Mouse (Mus musculus) testis, adult 2 months (tissue): ENCODE results near the gene Vasp. TPM values are rescaled to one million over a fixed set of nuclear protein-coding genes. Genes with fewer than 3 reads are reported as not detected.

Experiments used
- H3K27ac ChIP-seq: fragments of 200-500 bp; 2 replicates; pipeline ENCODE4 v1.5.1; 2012; ENCODE audit warnings: low read depth, low read length; ENCODE audit not compliant: control insufficient read depth, insufficient read depth
- H3K27me3 ChIP-seq: fragments of 200-500 bp; 2 replicates; pipeline ENCODE4 v1.6.1; 2012; ENCODE audit warnings: mild to moderate bottlenecking, low read length, moderate library complexity; ENCODE audit not compliant: control insufficient read depth, insufficient read depth
- H3K36me3 ChIP-seq: fragments of 200-500 bp; 2 replicates; pipeline ENCODE4 v1.6.1; 2012; ENCODE audit warnings: mild to moderate bottlenecking, low read length; ENCODE audit not compliant: control insufficient read depth, insufficient read depth
- H3K4me1 ChIP-seq: fragments of 200-500 bp; 2 replicates; pipeline ENCODE4 v1.6.1; 2012; ENCODE audit warnings: low read length; ENCODE audit not compliant: control insufficient read depth, insufficient read depth
- H3K4me3 ChIP-seq: fragments of 200-500 bp; 2 replicates; pipeline ENCODE4 v1.5.1; 2012; ENCODE audit warnings: low read depth, mild to moderate bottlenecking, low read length, moderate library complexity, mixed read lengths; ENCODE audit not compliant: control insufficient read depth
- CTCF ChIP-seq: fragments of 200-500 bp; IDR thresholded peaks from 2 replicates; pipeline ENCODE4 v1.5.1; 2012; ENCODE audit warnings: low read depth, mild to moderate bottlenecking, inconsistent platforms, low read length, moderate library complexity; ENCODE audit not compliant: control insufficient read depth, insufficient read depth, insufficient replicate concordance
- POLR2A ChIP-seq: fragments of 200-500 bp; IDR thresholded peaks from 2 replicates; pipeline ENCODE4 v1.6.1; 2012; ENCODE audit warnings: low read depth, mild to moderate bottlenecking, inconsistent platforms, low read length, moderate library complexity; ENCODE audit not compliant: control insufficient read depth
- polyA plus RNA-seq: library from polyadenylated mRNA; depleted of rRNA; stranded (reverse); fragments of >200 nt; gene quantifications from 2 replicates; pipeline ENCODE4 v1.2.3, GENCODE M21; 2012

Vasp gene
- polyA plus RNA-seq, 1 experiment = 42.4 TPM

DNA sequence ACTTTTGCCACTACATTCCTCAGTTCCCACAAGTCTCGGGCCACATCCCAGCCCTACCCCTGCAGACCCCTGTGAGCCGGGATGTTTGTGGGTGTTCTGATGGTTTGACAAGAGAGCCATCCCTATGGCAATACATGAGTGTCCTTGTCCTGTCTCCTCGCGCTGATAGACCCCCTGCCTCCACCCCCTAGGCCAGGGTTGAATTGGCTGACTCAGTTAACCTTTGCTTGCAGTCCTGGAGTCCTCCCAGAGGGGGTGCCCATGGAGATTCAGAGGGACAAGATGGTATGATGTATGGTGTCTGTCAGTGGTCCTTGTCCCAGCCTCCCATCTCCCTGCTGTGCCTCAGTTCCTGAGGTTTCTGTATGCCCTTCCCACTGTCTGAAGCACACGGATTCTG is 42.4 kb upstream of the Vasp start:
- no peaks in the 10 kb centered on the region for H3K36me3 ChIP-seq
- H3K4me1 ChIP-seq = peaks cover 10% of the 10 kb centered on the region
- H3K27me3 ChIP-seq = no peaks in the 10 kb centered on the region
- no peak overlapping the region for H3K27ac ChIP-seq
- H3K4me3 ChIP-seq = no peak overlapping the region
- TF ChIP-seq CTCF = no peak
- TF ChIP-seq POLR2A = no peak

DNA sequence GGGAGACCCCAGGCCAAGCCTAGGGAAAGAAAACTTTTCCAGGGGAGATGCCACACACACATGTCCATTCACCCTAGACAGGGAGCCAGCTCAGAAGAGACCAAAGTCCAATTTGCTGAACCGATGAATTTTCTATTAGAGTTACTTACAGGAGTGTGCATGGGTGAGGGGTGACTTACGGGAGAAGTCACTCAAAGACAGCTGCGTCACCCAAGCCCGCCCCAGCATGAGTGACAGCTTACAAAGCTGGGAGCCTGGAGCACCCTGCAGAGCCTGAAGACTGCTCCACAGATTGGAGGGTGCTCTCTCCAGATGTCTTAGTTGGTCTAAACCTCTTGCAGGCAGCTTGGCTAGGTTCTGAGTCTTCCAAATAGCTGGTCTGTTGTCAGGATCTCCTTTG is 40.4 kb upstream of the Vasp start:
- peaks cover 27% of the 10 kb centered on the region for H3K4me1 ChIP-seq
- H3K27me3 ChIP-seq = no peaks in the 10 kb centered on the region

DNA sequence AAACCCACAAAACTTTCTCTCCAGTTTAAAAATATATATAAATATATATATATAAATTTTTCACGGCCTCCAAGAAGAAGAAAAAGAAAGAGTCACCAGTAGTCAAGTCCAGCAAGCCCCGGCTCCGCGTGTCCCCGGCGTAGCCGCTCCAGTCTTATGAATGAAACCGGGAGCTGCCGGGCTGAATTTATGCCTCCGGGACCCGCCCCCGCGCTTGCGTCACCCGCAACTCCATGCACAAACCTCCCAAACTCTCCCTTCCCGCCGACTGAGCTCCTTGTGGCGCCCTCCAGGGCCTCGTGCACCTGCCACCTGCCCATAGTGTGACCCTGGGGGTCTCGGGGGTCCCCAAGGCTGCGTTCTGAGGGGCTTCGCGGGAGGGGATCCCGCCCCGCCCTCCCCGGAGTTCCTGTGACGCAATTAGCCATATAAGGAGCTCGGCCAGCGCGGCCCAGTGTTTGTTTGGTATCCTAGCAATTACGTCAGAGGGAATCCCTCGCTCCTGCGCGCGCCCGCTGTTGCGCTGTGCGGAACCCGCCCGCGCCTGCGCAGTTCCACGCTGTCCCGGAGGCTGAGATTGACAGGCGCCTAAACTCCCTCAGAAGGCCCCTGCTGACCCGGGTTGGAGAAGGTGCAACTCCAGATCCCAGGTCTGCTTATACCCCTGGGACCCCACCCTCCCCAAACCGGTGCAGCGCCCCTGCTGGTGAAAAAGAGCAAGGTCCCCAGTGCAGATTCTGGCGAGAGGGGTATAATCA is 38.4 kb upstream of the Vasp start, which contains the start of gene Fosb:
Gene Fosb (minus strand): TSS at position 168 of the 758 bp plus-strand sequence.
- Histone ChIP-seq H3K27ac (no peak within 1 kb of the TSS), H3K27me3 (no peaks in the 10 kb centered on the region), H3K4me3 (peak within 1 kb of the TSS; percentile 87), H3K36me3 (no peaks in the 10 kb centered on the region), H3K4me1 (peaks cover 28% of the 10 kb centered on the region)
- TF ChIP-seq POLR2A = no peak
- peak; percentile 24; the same call in 1 of the 2 replicates for TF ChIP-seq CTCF

More for the DNA sequence above, 40.4 kb upstream of the Vasp start:
- TF ChIP-seq CTCF = no peak
- Histone ChIP-seq H3K36me3 (no peaks in the 10 kb centered on the region), H3K4me3 (no peak overlapping the region), H3K27ac (no peak overlapping the region)

DNA sequence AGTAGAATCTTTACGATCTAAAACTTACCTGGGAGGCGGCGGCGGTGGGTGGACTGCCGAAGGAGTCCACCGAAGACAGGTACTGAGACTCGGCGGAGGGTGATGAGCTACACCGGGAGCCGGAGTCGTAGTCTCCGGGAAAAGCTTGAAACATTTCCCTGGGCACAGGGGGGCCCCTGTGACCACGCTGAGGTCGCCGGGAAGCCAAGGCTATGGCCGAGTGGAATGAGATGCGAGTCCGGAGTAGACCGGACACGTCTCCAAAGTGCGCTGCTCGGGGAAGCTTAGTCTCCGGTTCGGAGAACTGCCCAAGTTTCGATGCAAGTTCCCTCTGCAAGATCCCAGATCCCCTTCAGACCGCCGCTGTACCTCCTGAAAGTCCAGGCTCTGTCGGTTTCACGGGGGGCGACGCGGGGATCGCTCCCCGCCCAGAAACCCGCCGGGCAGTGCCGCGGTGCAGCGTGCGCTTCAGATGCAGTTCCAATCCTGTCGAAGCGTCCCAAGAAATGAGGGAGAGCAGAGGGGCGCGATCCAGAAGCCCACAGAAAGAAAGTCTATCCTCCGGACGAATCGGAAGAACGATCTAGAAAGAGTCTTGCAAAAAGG is 37.8 kb upstream of the Vasp start:
- no peak for TF ChIP-seq CTCF
- no peak for TF ChIP-seq POLR2A
- peak overlapping the region; percentile 82 for H3K4me3 ChIP-seq
- no peaks in the 10 kb centered on the region; the same call in 1 of the 2 replicates for H3K27me3 ChIP-seq
- H3K4me1 ChIP-seq = peaks cover 31% of the 10 kb centered on the region
- no peaks in the 10 kb centered on the region for H3K36me3 ChIP-seq
- no peak overlapping the region for H3K27ac ChIP-seq

DNA sequence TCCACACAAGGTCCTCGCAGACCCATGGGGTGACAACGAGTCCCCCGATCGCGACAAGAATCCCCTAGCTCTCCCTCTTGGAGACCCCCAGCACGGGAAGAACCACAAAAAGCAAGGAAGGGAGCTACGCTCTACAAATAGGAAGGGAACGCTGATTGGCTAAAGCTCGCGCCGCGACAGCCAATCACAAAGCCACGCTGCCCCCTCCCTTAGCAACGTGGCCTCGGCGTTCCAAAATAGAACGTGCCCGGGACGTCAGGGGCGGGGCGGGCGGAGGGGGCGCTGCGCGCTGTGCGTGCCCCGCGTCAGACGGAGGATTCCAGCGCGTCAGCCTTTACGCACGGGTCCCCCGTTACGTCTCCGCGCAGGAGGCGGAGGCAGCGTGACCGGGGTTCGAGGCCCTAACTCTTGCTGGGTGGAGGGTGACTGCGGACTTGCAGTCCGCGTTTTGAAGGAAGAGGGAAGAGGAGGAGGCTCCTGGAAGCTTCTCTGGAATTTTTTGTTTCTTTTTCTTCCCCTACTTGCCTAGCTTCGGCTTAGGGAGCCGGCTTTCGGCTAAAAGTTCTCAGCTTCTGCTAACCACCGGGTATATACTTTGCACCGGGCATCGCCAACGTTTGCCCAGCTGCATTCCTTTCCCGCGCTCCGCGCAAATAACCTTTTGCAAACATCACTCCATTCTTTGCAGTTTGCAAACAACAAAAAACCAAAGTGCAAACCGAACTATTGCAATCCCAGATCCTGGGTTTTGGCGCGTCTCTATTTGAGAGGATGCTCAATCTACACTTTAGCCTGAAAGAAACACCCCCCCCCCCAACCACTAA is 37.0 kb upstream of the Vasp start:
- peaks cover 34% of the 10 kb centered on the region for H3K4me1 ChIP-seq
- H3K27me3 ChIP-seq = no peaks in the 10 kb centered on the region; the same call in 1 of the 2 replicates
- TF ChIP-seq POLR2A = no peak
- TF ChIP-seq CTCF = no peak
- H3K4me3 ChIP-seq = peak overlapping the region; percentile 86
- no peaks in the 10 kb centered on the region for H3K36me3 ChIP-seq
- H3K27ac ChIP-seq = peak overlapping the region; percentile 72; the same call in 1 of the 2 replicates

DNA sequence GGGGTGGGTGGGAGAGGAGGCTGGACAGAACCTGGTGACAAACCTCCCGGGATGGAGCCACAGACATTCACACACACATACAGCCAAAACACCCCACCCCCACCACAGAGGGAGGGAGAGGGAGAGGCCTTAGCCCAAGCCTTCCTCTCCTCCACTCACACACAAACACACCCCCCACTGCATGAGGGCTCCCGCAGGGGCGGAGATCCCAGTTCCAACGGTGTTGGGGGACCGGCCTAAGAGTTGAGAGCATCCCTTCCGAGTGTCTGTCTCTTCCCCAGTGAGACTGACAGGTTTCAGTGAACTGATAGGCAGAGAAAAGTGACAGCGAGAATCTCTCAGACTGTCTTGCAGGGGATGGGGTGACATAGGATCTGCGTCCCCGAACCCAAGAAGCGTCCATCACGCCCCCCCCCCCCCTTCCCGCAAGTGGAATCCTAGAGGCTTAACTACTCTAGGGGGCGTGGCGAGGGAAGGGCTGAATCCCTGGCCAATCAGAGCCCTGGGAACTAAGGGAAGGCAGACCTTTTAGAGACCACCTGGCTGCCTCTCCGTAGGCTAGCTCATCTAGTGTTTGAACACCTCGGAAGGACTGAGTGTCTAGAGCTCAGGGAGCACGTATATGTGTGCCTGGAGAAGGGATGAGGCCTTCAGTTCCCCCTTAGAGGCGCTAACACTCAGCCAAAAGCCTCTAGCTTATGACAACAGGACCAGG is 36.3 kb upstream of the Vasp start:
- Histone ChIP-seq H3K27me3 (no peaks in the 10 kb centered on the region; the same call in 1 of the 2 replicates), H3K36me3 (no peaks in the 10 kb centered on the region), H3K4me3 (peak overlapping the region; percentile 86), H3K4me1 (peaks cover 39% of the 10 kb centered on the region), H3K27ac (peak overlapping the region; percentile 72; the same call in 1 of the 2 replicates)
- TF ChIP-seq POLR2A = no peak
- TF ChIP-seq CTCF = no peak

DNA sequence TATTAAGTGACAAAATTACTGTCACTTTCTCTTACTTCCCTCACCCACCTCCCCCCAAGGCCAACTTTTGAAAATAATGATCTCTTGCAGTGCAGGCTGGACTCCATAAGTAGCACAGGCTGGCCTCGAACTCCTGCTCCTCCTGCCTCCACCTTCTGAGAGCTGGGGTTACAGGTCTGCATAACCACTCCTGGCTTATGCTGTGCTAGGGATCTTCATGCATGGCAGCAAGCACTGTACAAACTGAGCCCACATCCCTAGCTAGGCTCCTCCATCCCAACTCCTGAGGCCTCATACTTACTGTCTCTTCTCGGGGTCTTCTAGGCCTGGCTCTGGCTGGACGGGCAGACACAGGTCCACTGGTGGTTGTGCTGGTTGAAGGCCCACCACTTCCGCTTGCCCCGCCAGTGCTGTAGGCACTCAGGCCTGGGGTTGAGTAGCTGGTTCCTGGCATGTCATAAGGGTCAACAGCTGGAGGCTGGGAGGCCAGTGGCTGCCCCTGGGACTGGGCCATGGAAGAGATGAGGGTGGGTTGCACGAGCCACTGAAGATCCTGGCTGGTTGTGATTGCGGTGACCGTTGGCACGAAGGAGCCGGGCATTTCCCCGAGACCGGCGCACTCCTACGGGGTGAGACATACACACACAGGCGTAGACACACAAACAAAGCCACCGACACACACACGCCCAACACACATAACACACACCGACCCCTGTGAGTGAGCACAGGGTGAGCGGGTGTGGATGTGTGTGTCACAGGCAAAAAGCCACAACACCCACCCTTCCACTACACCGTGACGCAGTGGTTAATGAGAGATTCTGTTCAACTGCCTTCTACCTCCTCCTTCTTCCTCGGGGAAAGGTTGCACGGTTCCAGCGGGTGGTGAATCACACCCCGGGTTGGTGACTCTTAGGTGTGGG is 35.5 kb upstream of the Vasp start:
- H3K27me3 ChIP-seq = no peaks in the 10 kb centered on the region; the same call in 1 of the 2 replicates

More for the DNA sequence above, 35.5 kb upstream of the Vasp start:
- no peak for TF ChIP-seq POLR2A
- TF ChIP-seq CTCF = no peak
- Histone ChIP-seq H3K4me1 (peaks cover 39% of the 10 kb centered on the region), H3K36me3 (no peaks in the 10 kb centered on the region), H3K4me3 (no peak overlapping the region), H3K27ac (no peak overlapping the region)
